Mouse (Mus musculus) neural tube, embryonic 10.5 days (tissue): ENCODE data around the gene 6030468B19Rik.

Experiments used
- DNase-seq: peaks from one replicate; pipeline ENCODE4 v3.0.0-alpha.2; 2017; ENCODE audit warnings: low spot score; ENCODE audit errors: extremely low spot score

The 6030468B19Rik gene

GRCm38 (mm10) chr11:117797511-117798159 is at the start of gene 6030468B19Rik:
TSS of gene 6030468B19Rik (plus strand) at chr11:117797660.
- no peak for DNase-seq

- DNase-seq, result no peak
Measured at GRCm38 (mm10) chr11:117748628-117749027, 48.8 kb upstream of the 6030468B19Rik start.

GRCm38 (mm10) chr11:117749414-117749813 is 48.0 kb upstream of the 6030468B19Rik start:
- no peak for DNase-seq

- DNase-seq, result no peak
Measured at GRCm38 (mm10) chr11:117751544-117751943, 45.9 kb upstream of the 6030468B19Rik start.

GRCm38 (mm10) chr11:117755891-117756290 is 41.6 kb upstream of the 6030468B19Rik start:
- no peak for DNase-seq

- DNase-seq, result no peak
Measured at GRCm38 (mm10) chr11:117759267-117759666, 38.2 kb upstream of the 6030468B19Rik start.

GRCm38 (mm10) chr11:117760374-117761119 is 36.9 kb upstream of the 6030468B19Rik start:
- no peak for DNase-seq

GRCm38 (mm10) chr11:117761801-117762200 is 35.7 kb upstream of the 6030468B19Rik start:
- DNase-seq, result no peak

- DNase-seq, result no peak
Measured at GRCm38 (mm10) chr11:117762246-117762645, 35.2 kb upstream of the 6030468B19Rik start.

- no peak for DNase-seq
Measured at GRCm38 (mm10) chr11:117764319-117764718, 33.1 kb upstream of the 6030468B19Rik start.

GRCm38 (mm10) chr11:117765361-117765760 is 32.1 kb upstream of the 6030468B19Rik start:
- DNase-seq, result no peak

GRCm38 (mm10) chr11:117766275-117766674 is 31.2 kb upstream of the 6030468B19Rik start:
- DNase-seq, result no peak

GRCm38 (mm10) chr11:117768725-117769682 is 28.5 kb upstream of the 6030468B19Rik start:
- DNase-seq, result no peak

GRCm38 (mm10) chr11:117769683-117770047 is 27.8 kb upstream of the 6030468B19Rik start:
- no peak for DNase-seq

GRCm38 (mm10) chr11:117770407-117770806 is 27.1 kb upstream of the 6030468B19Rik start:
- DNase-seq, result no peak

GRCm38 (mm10) chr11:117772352-117772751 is 25.1 kb upstream of the 6030468B19Rik start:
- DNase-seq, result no peak

- DNase-seq, result no peak
Measured at GRCm38 (mm10) chr11:117774925-117775324, 22.5 kb upstream of the 6030468B19Rik start.

- DNase-seq, result no peak
Measured at GRCm38 (mm10) chr11:117775540-117775939, 21.9 kb upstream of the 6030468B19Rik start.

GRCm38 (mm10) chr11:117776085-117776792 is 21.2 kb upstream of the 6030468B19Rik start:
- DNase-seq, result no peak

GRCm38 (mm10) chr11:117777111-117777510 is 20.3 kb upstream of the 6030468B19Rik start:
- no peak for DNase-seq

GRCm38 (mm10) chr11:117778031-117778430 is 19.4 kb upstream of the 6030468B19Rik start:
- no peak for DNase-seq
